Mouse (Mus musculus) bone marrow, adult 2 months (tissue): ENCODE data around the gene Lamp5. TPM values are rescaled to one million over a fixed set of nuclear protein-coding genes. Genes with fewer than 3 reads are reported as not detected.

Experiments used
- H3K27ac ChIP-seq: fragments of 200-500 bp; 2 replicates; pipeline ENCODE4 v1.5.1; 2012; ENCODE audit warnings: low read depth, mild to moderate bottlenecking, control low read depth, inconsistent platforms, low read length; ENCODE audit not compliant: control insufficient read depth, poor library complexity, insufficient read depth
- H3K4me1 ChIP-seq: fragments of 200-500 bp; 2 replicates; pipeline ENCODE4 v1.6.1; 2011; ENCODE audit warnings: low read length; ENCODE audit not compliant: control insufficient read depth, insufficient read depth
- H3K4me3 ChIP-seq: fragments of 200-500 bp; replicated peaks from 2 replicates; pipeline ENCODE3; 2011; ENCODE audit warnings: mild to moderate bottlenecking, low read depth, low read length, control low read depth; ENCODE audit not compliant: control insufficient read depth
- CTCF ChIP-seq: fragments of 200-500 bp; IDR thresholded peaks from 2 replicates; pipeline ENCODE4 v1.5.1; 2011; ENCODE audit warnings: low read length, control low read depth; ENCODE audit not compliant: control insufficient read depth, insufficient read depth
- POLR2A ChIP-seq: fragments of 200-500 bp; IDR thresholded peaks from 2 replicates; pipeline ENCODE4 v1.6.1; 2011; ENCODE audit warnings: low read depth, mild to moderate bottlenecking, control low read depth, low read length, borderline replicate concordance; ENCODE audit not compliant: control insufficient read depth
- WGBS: fragments of 180-500 bp; shearing (Covaris S2); methylation state at CpG from one replicate; pipeline ENCODE4 v1.1.7; 2018; 5-methylcytosine and 5-hydroxymethylcytosine counted together
- polyA plus RNA-seq: library from polyadenylated mRNA; stranded (reverse); fragments of >200 nt; gene quantifications from 2 replicates; pipeline ENCODE4 v1.2.4, GENCODE M21; 2011; ENCODE audit warnings: low replicate concordance; ENCODE audit not compliant: missing spikeins, insufficient read depth, insufficient read length

The Lamp5 gene
- polyA plus RNA-seq = 0.93 TPM in 1 of 2 replicates, not detected in the other

DNA sequence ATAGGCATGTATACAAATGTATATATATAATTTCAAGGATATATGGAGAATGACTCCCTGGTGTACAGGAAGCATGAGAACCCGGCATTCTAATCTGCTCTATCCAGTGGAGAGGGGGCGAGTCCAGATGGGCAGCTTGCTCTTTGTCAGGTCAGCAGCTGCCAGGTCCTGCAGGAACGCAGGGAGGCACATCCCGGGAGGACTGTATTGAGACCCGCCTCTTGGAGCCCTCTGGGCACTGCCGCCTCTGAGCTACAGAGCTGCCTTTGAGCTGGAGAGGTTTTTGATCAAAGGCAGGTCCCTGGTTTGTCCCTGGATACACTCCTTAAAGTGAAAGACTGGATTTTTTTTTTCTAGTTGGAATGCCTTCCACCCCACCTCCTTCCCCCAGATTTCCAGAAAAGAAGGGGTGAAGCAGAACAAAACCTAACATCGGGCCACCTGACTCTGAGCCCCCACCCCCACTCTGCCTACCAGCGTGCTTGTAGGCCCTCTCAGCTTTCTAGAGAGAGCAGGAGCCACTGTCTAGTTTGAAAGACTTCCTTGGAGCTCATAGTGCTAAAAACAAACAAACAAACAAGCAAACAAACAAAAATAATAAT is at the start of gene Lamp5:
TSS of gene Lamp5 (plus strand) at position 552 of the 602 bp plus-strand sequence.
- TF ChIP-seq POLR2A (no peak), CTCF (no peak)
- WGBS = 26% methylated on average over 8 of the region's 8 CpGs
- Histone ChIP-seq H3K4me3 (no peak within 1 kb of the TSS), H3K4me1 (no peaks in the 10 kb centered on the region), H3K27ac (no peak within 1 kb of the TSS)

GRCm38 (mm10) chr2:136003836-136004235 is 48.2 kb upstream of the Lamp5 start:
- 77% methylated on average over 1 of the region's 1 CpGs for WGBS
- H3K4me3 ChIP-seq = no peak overlapping the region
- H3K4me1 ChIP-seq = no peaks in the 10 kb centered on the region
- no peak overlapping the region for H3K27ac ChIP-seq
- TF ChIP-seq CTCF (no peak), POLR2A (no peak)

- H3K4me3 ChIP-seq = no peak overlapping the region
- no peaks in the 10 kb centered on the region for H3K4me1 ChIP-seq
- 72% methylated on average over 5 of the region's 5 CpGs for WGBS
- TF ChIP-seq POLR2A = no peak
- TF ChIP-seq CTCF = no peak
- H3K27ac ChIP-seq = no peak overlapping the region
Measured at GRCm38 (mm10) chr2:136006280-136006679, 45.8 kb upstream of the Lamp5 start.

GRCm38 (mm10) chr2:136012759-136013158 is 39.3 kb upstream of the Lamp5 start:
- WGBS = 85% methylated on average over 9 of the region's 9 CpGs
- Histone ChIP-seq H3K27ac (no peak overlapping the region), H3K4me3 (no peak overlapping the region), H3K4me1 (no peaks in the 10 kb centered on the region)
- no peak for TF ChIP-seq CTCF
- no peak for TF ChIP-seq POLR2A

DNA sequence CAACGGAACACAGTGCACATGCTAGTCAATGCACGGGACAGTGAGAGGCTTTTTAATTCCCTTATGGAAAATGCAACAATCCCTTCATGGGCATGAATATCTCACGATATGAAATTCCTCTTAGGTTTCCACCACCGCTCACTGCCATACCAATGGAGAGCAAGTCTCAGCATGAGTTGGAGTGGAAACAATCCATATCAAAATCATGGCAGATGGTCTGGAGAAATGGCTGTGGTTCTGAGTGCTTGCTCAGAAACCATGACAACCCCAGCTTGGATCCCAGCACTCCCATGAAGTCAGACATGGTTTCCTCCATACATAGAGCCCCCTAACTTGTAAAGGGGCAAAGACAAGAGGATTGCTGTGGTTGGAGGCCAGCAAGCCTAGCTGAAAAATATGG is 3.6 kb upstream of the Lamp5 start:
- WGBS = 88% methylated on average over 4 of the region's 4 CpGs
- Histone ChIP-seq H3K4me3 (no peak overlapping the region), H3K27ac (no peak overlapping the region), H3K4me1 (no peaks in the 10 kb centered on the region)
- TF ChIP-seq POLR2A (no peak), CTCF (no peak)

DNA sequence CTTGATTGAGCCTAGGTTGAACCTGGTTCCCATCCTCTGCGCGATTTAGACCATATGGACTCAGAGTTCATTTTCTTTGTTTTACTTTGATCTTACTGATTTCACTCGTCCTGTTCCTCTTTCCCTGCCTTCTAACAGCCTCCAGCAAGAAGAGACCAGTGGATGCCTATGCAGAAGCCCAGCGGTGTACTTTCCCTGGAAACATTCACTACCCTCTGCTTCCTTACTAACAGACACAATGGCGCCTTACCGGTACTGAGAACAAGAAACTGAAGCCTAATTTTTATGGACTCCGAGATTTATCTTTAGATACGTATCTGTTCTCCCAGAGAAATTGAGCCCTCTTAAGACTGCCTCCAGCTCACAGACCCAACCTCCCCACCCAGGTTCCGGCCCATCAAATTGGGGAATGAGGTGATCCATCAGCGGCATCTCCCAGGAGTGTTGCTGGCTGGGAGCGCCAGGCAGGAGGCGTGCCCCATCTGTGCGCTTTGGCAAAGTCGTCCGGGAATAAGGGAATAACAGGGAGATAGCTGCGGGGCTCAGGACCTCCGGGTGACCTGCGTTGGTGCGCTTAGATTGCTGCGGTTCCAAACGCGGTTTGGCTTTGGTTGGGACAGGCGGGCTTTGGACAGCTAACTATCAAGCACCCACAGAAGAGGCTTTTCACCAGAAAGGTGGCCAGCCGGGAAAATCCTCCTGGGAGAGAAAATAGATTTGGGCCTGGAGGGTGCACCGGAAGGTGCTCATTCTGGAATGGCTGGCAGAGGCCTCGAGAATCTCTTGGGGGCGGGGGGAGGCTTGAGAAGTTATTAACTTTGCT is 1.0 kb upstream of the Lamp5 start:
- 28% methylated on average over 27 of the region's 27 CpGs for whole genome bisulfite sequencing
- H3K4me1 ChIP-seq = no peaks in the 10 kb centered on the region
- no peak for TF ChIP-seq POLR2A
- TF ChIP-seq CTCF = no peak
- no peak overlapping the region for H3K4me3 ChIP-seq
- H3K27ac ChIP-seq = no peak overlapping the region

GRCm38 (mm10) chr2:136057861-136058331 is 5.9 kb downstream of the Lamp5 start:
- H3K27ac ChIP-seq = no peak overlapping the region
- TF ChIP-seq POLR2A = no peak
- no peak for TF ChIP-seq CTCF
- H3K4me1 ChIP-seq = no peaks in the 10 kb centered on the region
- 7% methylated on average over 19 of the region's 19 CpGs for WGBS
- H3K4me3 ChIP-seq = no peak overlapping the region

DNA sequence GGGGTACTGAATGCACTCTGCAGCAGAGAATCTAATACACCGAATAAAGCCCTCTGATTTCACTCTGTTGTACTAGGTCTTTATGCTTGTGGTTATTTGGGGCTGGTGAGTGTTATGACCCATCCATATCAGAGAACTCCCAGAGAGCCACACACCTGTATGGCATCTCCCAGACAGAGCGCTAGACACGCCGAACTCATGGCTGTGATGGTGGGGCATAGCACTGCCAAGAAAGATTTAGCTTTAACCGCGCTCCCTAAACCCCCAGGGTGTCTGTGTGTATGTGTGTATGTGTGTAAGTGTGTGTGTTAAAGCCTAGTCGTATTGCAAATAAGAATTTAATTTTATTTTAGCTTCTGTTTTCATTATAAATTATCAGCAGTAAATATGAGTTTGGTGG is 6.4 kb downstream of the Lamp5 start:
- no peak for TF ChIP-seq CTCF
- TF ChIP-seq POLR2A = no peak
- Histone ChIP-seq H3K4me1 (no peaks in the 10 kb centered on the region), H3K4me3 (no peak overlapping the region), H3K27ac (no peak overlapping the region)
- WGBS = 13% methylated on average over 7 of the region's 7 CpGs
